Mouse (Mus musculus) erythroblast, embryonic 14.5 days (primary cell): ENCODE data around the gene Ccsap.

Source experiments
- GATA1 ChIP-seq: IDR thresholded peaks from 2 replicates; pipeline ENCODE4 v1.6.1; 2012; ENCODE audit warnings: low read length, inconsistent platforms, mixed read lengths
- TAL1 ChIP-seq: IDR thresholded peaks from 3 replicates; pipeline ENCODE4 v1.6.1; 2012; ENCODE audit warnings: low read length, inconsistent platforms, mixed read lengths

DNA sequence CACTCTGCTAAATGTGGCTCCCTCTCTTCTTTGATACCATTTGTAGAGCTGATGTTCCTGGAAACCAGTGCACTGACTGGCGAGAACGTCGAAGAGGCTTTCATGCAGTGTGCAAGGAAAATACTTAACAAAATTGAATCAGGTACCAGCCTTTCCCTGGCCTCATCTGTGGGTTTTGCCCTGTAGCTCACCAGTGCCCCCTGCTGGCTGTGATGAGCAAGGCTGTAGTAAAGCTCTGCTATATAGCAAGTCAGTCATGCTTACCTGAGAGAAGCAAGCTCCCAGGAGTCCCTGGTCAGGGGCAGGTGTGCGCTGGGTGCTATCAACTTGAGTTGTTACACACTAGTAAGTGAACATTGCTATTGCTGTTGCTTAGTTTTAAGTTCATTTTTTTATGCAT lies 27.3 kb downstream of the Ccsap start:
- TF ChIP-seq GATA1 (no peak), TAL1 (no peak)
